Mouse (Mus musculus): ENCODE measurements around the gene Snrpa. TPM values are rescaled to one million over a fixed set of nuclear protein-coding genes. Genes with fewer than 3 reads are reported as not detected.

The Snrpa gene
- polyA plus RNA-seq, 1 experiment: 158 TPM

- DNase-seq: peak in 1 of 2 experiments; percentile 19
- Histone ChIP-seq H3K27ac (ENCODE audit: insufficient read depth, low read length) (no peak overlapping the region), H3K27me3 (ENCODE audit: control insufficient read depth, insufficient read depth, low read length) (no peaks in the 10 kb centered on the region), H3K4me3 (replicated peaks; ENCODE audit: insufficient read depth, low read depth, low read length) (no peak overlapping the region), H3K4me1 (ENCODE audit: control insufficient read depth, insufficient read depth, low read length) (peaks cover 37% of the 10 kb centered on the region)
- TF ChIP-seq POLR2A (IDR thresholded peaks at IDR 0.05; ENCODE audit: borderline replicate concordance, insufficient read depth, low read length) (no peak), CTCF (IDR thresholded peaks at IDR 0.05; ENCODE audit: borderline replicate concordance, insufficient read depth, low read depth, low read length) (no peak)
- 90% methylated on average over 6 of the region's 6 CpGs for WGBS
Measured at GRCm38 (mm10) chr7:27159256-27159655, 36.8 kb downstream of the Snrpa start.

- no peak for TF ChIP-seq POLR2A (IDR thresholded peaks at IDR 0.05; ENCODE audit: borderline replicate concordance, insufficient read depth, low read length)
- no peak for TF ChIP-seq CTCF (IDR thresholded peaks at IDR 0.05; ENCODE audit: borderline replicate concordance, insufficient read depth, low read depth, low read length)
- WGBS: 82% methylated on average over 9 of the region's 9 CpGs
- no peaks in the 10 kb centered on the region for H3K27me3 ChIP-seq (ENCODE audit: control insufficient read depth, insufficient read depth, low read length)
- H3K27ac ChIP-seq (ENCODE audit: insufficient read depth, low read length): no peak overlapping the region
- peaks cover 30% of the 10 kb centered on the region for H3K4me1 ChIP-seq (ENCODE audit: control insufficient read depth, insufficient read depth, low read length)
- peak in 1 of 2 experiments; percentile 12 for DNase-seq
- no peak overlapping the region for H3K4me3 ChIP-seq (replicated peaks; ENCODE audit: insufficient read depth, low read depth, low read length)
Measured at GRCm38 (mm10) chr7:27158171-27158570, 37.9 kb downstream of the Snrpa start.

- Histone ChIP-seq H3K27ac (ENCODE audit: insufficient read depth, low read length) (no peak overlapping the region), H3K4me1 (ENCODE audit: control insufficient read depth, insufficient read depth, low read length) (peaks cover 10% of the 10 kb centered on the region), H3K27me3 (ENCODE audit: control insufficient read depth, insufficient read depth, low read length) (no peaks in the 10 kb centered on the region), H3K4me3 (replicated peaks; ENCODE audit: insufficient read depth, low read depth, low read length) (no peak overlapping the region)
- TF ChIP-seq POLR2A (IDR thresholded peaks at IDR 0.05; ENCODE audit: borderline replicate concordance, insufficient read depth, low read length) (no peak), CTCF (IDR thresholded peaks at IDR 0.05; ENCODE audit: borderline replicate concordance, insufficient read depth, low read depth, low read length) (no peak)
- WGBS: 8% methylated on average over 13 of the region's 13 CpGs
- DNase-seq: no peak
Measured at GRCm38 (mm10) chr7:27156005-27156404, 40.1 kb downstream of the Snrpa start.

- no peak within 1 kb of the TSS for H3K27ac ChIP-seq (ENCODE audit: insufficient read depth, low read length)
- H3K27me3 ChIP-seq (ENCODE audit: control insufficient read depth, insufficient read depth, low read length): no peaks in the 10 kb centered on the region
- peak in 1 of 2 experiments; percentile 47 for DNase-seq
- no peak within 1 kb of the TSS for H3K4me3 ChIP-seq (replicated peaks; ENCODE audit: insufficient read depth, low read depth, low read length)
- no peak for TF ChIP-seq CTCF (IDR thresholded peaks at IDR 0.05; ENCODE audit: borderline replicate concordance, insufficient read depth, low read depth, low read length)
- TF ChIP-seq POLR2A (IDR thresholded peaks at IDR 0.05; ENCODE audit: borderline replicate concordance, insufficient read depth, low read length): no peak
- no peaks in the 10 kb centered on the region for H3K4me1 ChIP-seq (ENCODE audit: control insufficient read depth, insufficient read depth, low read length)
- WGBS: 36% methylated on average over 10 of the region's 10 CpGs
Measured at GRCm38 (mm10) chr7:27153205-27153764, 42.8 kb downstream of the Snrpa start, which contains the start of gene Cyp2t4. Cyp2t4 (plus strand) TSS chr7:27153714.

Other genes starting within 250 kb of the Snrpa start
- not detected in 2 replicates for gene Cyp2a12, start 167.2 kb downstream of the Snrpa start, polyA plus RNA-seq (2012; rRNA removed)
- gene Cyp2f2, start 76.4 kb downstream of the Snrpa start, polyA plus RNA-seq (2012; rRNA removed): 0.10 and 0.73 TPM in 2 replicates
- gene Cyp2t4, start 42.6 kb downstream of the Snrpa start, polyA plus RNA-seq (2012; rRNA removed): not detected in 2 replicates
- gene Egln2, start 29.5 kb downstream of the Snrpa start, polyA plus RNA-seq (2012; rRNA removed): 115 and 120 TPM in 2 replicates
- gene Rab4b, start 17.4 kb downstream of the Snrpa start, polyA plus RNA-seq (2012; rRNA removed): 175 and 176 TPM in 2 replicates
- gene Gm21983, start 15.2 kb downstream of the Snrpa start, polyA plus RNA-seq (2012; rRNA removed): not detected in 2 replicates
- gene Mia, start 15.1 kb downstream of the Snrpa start, polyA plus RNA-seq (2012; rRNA removed): 11.2 and 16.9 TPM in 2 replicates
- gene BC024978, start 490 bp downstream of the Snrpa start, polyA plus RNA-seq (2012; rRNA removed): 17.9 and 18.8 TPM in 2 replicates
- gene Itpkc, start 32.4 kb upstream of the Snrpa start, polyA plus RNA-seq (2012; rRNA removed): 12.4 and 13.2 TPM in 2 replicates
- gene Coq8b, start 36.8 kb upstream of the Snrpa start, polyA plus RNA-seq (2012; rRNA removed): 20.8 and 23.9 TPM in 2 replicates
- gene Numbl, start 62.2 kb upstream of the Snrpa start, polyA plus RNA-seq (2012; rRNA removed): 56.7 and 64.1 TPM in 2 replicates
- 26.9 and 28.2 TPM in 2 replicates for gene Ltbp4, start 141.4 kb upstream of the Snrpa start, polyA plus RNA-seq (2012; rRNA removed)
- gene Shkbp1, start 159.7 kb upstream of the Snrpa start, polyA plus RNA-seq (2012; rRNA removed): 41.6 and 43.7 TPM in 2 replicates
- 0.38 TPM in 1 of 2 replicates, not detected in the other for gene Gm20479, start 161.1 kb upstream of the Snrpa start, polyA plus RNA-seq (2012; rRNA removed)